Mouse (Mus musculus): ENCODE measurements around the gene Scaf1.
"Not testable (repeated sequence)": the region's sequence is repeated elsewhere in the genome, so short reads cannot be mapped to it uniquely, and the experiment has no call there.

The Scaf1 gene

GRCm38 (mm10) chr7:45043307-45043706 lies 27.1 kb upstream of the Scaf1 start:
- no peak for DNase-seq (ENCODE audit: low spot score)

DNA sequence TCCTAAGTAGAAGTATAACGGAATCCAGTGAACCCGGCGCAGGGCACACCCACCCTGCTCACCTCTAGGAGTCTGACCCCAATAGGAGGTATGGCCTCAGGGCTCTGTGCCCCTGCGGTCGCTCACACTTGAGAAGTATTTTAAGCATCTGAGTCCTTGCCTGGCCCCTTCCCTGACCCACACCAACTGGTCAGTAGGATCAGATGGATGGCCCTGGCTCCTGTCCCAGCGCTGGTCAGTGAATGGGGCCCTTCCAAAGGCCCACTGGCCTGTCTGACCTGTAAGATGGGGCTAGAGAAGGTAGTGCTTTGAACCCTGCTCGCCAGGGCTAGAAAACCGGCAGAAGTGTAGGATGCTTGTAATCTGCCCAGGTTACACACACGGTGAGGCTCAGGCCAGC lies 24.7 kb upstream of the Scaf1 start:
- DNase-seq (ENCODE audit: low spot score) = no peak

GRCm38 (mm10) chr7:45038411-45038810 lies 22.2 kb upstream of the Scaf1 start:
- DNase-seq (ENCODE audit: low spot score) = no peak

DNA sequence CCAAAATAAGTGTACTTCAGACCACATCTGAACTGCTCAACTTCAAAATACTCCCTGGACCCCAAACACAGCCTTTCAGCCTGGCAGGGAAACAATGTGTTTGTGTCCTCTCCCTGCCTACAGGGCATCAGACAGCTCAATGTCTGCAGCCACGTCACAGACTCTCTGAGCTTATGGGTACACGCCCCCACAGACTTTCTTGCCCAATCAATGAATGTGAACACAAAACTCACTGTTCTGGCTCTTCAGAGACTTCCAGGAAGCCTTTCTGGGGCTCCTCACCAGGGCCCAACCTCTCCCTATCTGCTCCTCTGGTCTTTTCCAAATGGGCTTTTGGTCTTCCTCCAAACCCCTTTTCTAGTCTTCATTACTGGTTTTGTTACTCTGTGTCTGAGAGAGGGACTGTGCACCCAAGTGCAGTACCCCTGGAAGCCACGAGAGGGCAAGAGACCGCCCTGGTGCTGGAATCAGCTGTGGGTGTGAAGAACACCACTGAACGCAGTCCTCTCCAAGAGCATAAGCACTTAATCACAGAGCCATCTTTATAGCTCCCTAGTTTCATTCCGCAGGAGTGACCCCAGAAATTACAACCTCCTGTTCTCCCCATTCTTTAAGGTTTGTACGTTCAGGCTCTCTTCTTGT lies 21.7 kb upstream of the Scaf1 start:
- no peak for DNase-seq (ENCODE audit: low spot score)

DNA sequence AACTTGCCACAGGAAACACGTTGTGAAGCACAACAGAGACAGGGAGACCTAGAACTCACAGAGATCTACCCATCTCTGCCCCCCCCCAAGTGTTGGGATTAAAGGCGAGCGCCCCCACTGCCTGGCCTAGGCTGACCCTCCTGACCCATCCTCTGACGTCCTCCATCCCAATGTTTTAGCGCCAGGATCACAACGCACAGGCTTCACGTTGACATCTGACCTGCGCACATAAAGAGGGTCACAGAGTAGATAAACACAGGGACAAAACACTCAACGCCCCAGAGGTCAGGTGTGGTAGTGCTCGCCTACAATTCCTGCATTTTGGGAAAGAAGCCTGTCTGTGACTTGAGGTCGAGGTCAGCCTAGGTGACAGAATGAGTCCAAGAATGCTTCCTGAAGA lies 20.5 kb upstream of the Scaf1 start:
- no peak for DNase-seq (ENCODE audit: low spot score)

DNA sequence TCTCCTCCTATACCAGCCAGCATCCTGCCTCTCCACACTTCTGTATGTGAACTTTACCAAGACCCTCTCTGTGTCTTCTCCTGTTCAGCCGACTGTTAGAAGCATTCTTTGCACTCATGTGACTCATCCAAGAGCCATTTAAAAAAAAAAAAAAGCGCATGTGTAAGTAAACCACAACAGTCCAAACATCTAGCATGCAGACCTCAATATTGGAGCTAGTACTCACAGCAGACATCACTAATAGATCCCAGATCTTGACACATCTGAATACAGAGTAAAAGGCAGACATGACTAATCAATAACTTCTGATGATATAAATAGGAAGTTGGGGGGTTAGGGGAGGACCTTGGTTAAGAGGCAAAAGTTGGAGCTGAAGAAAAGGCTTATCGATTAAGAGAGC lies 19.5 kb upstream of the Scaf1 start:
- DNase-seq (ENCODE audit: low spot score) = no peak

DNA sequence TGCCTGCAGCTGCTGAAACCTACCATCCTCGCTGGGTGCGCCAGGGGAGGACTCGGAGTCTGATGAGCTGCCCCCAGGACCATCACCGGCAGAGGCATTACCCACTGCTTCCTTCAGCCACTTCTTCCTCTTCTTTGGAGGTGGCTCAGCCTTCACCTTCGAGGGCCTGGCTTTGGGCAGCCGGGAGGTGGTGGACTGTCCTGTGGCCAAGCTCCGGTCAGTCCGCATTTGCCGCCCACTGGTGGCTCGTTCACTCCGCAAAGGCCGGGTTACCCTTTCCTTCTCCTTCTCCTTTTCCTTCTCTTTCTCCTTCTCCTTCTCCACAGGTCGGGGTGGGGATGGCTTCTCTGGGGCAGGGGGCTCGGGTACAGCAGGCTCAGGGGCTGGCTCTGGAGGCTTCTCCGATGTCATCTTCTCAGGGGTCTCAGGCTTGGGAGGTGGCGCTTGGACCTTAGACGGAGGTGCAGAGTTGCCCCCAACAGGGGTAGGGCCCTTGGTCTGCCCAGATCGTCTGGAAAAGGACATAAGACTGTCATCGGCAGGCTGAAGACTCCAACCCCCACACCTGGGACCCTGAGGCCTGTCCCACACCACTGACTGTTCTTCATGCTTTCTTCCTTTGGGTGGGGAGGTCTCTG lies 17.7 kb upstream of the Scaf1 start:
- DNase-seq (ENCODE audit: low spot score) = no peak

DNA sequence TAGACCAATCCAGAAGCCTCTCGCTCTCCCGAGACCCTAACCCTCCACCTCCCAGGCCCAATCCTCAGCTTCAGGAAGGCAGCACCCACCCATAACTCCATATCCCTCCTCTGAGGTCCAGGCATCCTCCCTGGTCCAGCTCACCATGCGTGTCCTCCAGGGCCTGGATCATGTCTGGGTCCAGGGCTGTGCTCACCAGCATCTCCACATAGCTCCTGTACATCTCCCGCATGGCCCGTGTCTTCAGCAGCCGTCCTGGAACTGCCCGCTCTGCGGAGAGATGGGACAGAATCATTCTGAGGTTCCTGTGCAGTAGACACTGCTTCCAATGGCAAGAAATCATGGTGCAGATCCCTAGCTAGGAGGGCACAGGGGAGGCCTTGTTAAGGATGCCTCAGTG lies 14.7 kb upstream of the Scaf1 start:
- no peak for DNase-seq (ENCODE audit: low spot score)

GRCm38 (mm10) chr7:45029995-45030394 lies 13.8 kb upstream of the Scaf1 start:
- DNase-seq (ENCODE audit: low spot score) = no peak

DNA sequence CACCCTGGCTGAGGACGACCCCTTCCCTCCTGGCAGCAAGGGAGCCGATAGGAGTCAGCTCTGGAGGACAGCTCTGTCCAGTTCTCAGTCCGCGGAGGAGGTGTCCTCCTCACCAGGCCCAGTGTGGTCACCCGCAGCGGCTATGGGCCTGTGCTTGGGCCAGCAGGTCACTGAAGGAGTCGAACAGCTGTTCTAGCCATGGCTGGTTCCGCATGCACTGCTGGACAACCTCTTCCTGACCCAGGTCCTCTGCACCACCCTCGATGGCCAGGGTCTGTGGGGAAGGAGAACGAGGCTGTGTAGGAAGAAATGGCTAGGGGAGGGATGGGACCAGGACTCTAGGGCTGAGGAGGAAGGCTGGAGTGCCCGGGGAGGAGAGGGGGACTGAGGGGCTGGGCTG lies 12.2 kb upstream of the Scaf1 start:
- DNase-seq (ENCODE audit: low spot score) = no peak

DNA sequence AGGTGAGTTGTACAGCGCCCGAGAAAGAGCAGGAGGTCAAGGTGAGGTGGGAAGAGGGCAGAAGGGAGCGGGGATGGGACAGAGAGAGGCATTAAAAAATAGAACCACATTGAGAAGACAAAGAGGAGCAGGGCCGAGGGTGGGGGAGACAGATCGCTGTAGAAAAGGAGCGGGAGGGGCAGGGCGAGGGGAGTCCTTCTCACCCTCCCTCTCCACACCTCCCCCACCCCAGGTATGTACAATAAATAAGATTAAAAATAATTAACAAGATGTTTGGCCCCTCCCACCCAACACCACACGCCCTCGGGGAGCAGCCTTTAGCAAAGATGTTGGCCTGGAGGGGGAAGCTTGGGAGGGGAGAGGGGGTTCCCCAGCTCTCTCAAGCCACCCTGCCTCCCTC lies 11.6 kb upstream of the Scaf1 start:
- no peak for DNase-seq (ENCODE audit: low spot score)

DNA sequence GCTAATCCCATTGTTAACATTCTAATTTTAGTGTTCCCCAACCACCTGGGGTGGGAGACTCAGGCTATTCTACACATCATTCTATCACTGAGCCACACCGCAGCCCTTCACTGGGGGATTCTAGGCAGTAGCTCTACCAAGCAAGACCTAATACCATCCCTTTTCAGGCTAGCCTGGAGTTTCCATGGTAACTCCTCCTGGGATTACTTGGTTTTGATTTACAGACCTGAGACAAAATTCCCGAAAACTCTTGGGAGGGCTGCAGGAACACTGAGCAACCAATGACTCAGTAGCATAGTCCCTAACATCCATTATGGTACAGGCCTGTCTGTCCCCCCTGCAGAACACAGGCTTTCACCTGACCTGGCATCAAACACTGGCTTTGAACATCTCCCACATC lies 10.1 kb upstream of the Scaf1 start:
- DNase-seq (ENCODE audit: low spot score) = no peak

DNA sequence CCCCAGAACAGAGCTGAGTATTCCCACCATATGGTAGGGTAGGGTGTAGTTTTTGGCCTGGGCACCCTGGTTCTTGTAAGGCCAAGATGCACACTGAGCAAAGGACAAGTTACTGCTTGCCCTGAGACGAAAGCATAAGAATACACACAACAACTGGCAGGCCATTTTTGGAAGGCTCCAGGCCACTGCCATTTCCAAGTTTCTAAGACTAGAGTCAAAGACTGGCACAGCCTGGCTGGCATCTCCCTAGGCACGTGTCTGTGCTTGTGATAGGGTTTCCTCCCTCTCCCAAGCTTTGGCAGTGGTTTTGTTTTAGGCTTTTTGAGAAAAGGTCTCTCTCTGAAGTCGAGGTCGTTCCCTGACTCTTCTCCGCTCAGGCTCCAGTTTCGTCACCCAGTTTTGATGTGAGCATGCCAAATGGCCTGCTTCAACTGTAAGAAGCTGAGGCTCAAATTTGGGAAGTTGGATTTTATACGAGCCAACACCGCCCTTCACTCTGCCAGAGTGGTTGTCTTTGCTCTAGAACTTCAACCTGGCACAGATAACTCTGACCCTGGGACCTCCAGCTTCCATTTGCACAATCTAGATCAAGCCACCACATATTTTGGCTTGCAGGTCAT lies 9.5 kb upstream of the Scaf1 start:
- no peak for DNase-seq (ENCODE audit: low spot score)

GRCm38 (mm10) chr7:45024281-45025248 lies 8.4 kb upstream of the Scaf1 start:
- no peak for DNase-seq (ENCODE audit: low spot score)

GRCm38 (mm10) chr7:45023711-45024110 lies 7.5 kb upstream of the Scaf1 start:
- DNase-seq (ENCODE audit: low spot score) = not testable (repeated sequence)

DNA sequence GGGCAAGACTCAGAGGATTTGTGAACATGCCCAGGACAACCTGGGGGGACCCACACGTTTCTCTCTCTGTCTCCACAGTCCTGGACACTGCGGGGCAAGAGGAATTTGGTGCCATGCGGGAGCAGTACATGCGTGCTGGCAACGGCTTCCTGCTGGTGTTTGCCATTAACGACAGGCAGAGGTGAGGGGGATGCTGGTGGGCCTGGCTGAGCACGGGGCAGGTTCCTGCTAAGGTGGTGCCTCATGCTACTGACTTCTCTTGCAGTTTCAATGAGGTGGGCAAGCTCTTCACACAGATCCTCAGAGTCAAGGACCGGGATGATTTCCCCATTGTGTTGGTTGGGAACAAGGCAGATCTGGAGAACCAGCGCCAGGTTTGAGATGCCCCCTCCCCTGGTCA lies 4.1 kb upstream of the Scaf1 start:
- DNase-seq (ENCODE audit: low spot score) = no peak

DNA sequence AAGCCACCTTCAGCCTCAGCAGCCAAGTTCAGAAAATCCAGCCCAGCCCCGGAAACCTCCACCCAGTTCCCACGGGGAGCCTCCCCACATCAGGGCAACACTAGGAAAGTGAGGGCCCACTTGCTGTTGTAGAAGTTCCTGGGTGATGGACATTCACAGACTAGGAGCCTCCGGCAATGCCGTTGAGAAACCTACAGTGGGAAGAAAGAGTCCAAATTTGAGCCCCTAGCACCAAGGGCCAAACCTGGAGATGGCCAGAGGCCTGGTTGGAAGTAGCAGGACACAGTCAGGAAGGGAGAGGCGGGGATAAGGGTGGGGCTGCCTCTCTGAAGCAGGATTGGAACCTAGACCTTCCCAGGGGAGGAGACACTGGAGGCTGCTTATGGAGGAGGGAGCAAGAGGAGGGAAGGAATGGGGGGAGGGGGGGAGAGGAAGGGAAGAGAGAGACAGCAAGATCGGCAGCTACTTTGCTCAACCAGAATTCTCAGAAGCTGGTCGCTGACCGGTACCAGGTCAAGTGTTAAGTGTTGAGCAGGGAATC lies 2.9 kb upstream of the Scaf1 start:
- DNase-seq (ENCODE audit: low spot score) = no peak

DNA sequence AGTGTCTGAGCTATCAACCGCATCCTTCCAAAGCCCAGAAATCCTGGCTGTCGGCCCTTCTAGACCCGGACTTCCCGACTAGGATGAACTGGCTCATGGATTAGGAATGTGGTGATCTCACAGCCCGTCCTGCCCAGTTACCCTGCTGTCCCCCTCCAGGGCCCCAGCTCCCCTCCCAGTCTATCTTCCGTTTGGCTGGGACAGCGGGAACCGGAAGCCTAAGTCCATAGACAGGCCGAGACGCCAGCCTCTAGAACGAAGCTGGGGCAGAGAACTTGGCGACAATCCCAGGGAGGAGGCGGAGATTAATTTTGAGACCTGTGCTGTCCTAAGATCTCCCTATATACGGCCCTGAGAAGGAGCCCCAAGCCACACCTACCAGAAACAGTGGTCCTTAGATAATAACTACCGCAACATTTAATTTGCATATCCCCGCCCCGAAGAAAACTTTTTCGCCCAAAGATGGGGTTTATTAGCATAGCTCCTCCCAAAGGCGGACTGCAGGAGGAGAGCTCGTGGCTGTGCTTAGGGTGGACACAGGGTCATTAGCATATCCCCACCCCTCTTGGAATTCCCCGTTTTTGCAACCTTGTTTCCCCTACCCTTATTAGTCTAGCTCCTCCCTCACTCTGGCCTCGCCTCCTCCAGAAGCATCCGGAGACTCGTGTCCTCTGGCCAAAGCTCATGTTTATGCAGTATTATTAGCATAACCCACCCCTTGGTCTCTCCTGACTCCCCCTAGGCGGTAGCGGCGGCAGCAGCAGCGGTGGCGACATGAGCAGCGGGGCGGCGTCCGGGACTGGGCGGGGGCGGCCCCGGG lies 1.3 kb upstream of the Scaf1 start, which contains the start of gene Rras:
Gene Rras, plus strand, starts transcription at position 720 of the 820 bp plus-strand sequence.
- DNase-seq (ENCODE audit: low spot score) = peak; percentile 77

DNA sequence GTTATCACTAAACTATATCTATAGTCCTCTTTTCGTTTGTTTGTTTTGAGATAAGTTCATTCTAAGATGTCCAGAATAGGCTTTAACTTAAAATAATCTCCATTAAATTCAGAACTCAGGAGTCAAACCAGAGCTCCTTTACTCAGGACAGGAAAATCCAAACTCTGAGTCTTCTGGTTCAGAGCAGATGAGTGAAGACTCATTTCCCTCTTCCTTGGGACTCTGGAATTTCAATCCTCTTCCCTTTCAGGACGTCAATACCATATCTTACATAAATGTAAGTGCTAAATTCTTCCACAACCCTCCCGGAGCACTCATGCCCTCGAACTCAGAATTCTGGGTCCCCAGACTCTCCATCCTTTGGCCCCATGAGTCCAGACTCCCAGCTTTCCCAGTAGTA lies 598 bp upstream of the Scaf1 start:
- DNase-seq (ENCODE audit: low spot score) = no peak

- no peak for DNase-seq (ENCODE audit: low spot score)
Observed at GRCm38 (mm10) chr7:45015344-45015956, 713 bp downstream of the Scaf1 start.

GRCm38 (mm10) chr7:45014096-45014451 lies 2.1 kb downstream of the Scaf1 start:
- no peak for DNase-seq (ENCODE audit: low spot score)

Data from urinary bladder, postnatal 10 days (tissue).